ENCODE assay signal across 7 mouse cellular contexts in genomic region chr11:88552987-88553386, GRCm38 (mm10).
DNase-seq lines count a peak whose midpoint lies in the region; ATAC-seq and TF ChIP-seq lines count a peak whose summit lies in the region.

No protein-coding gene starts in this region.

- H3K4me3 ChIP-seq in embryonic facial prominence, embryonic 11.5 days (ENCODE audit: low read depth, low read length) = no peak overlapping the region
- H3K4me3 ChIP-seq in heart, adult 2 months = no peak overlapping the region
- H3K4me3 ChIP-seq in kidney, adult 2 months (ENCODE audit: insufficient read depth, low read depth, low read length) = no peak overlapping the region
- no peak overlapping the region for H3K4me3 ChIP-seq in limb, embryonic 11.5 days (ENCODE audit: low read depth, low read length)
- no peak overlapping the region for H3K4me3 ChIP-seq in midbrain, embryonic 15.5 days

- TF ChIP-seq POLR2A in heart, adult 2 months (IDR thresholded peaks at IDR 0.05; ENCODE audit: insufficient read depth, low read depth, low read length) = no peak
- TF ChIP-seq POLR2A in kidney, adult 2 months (IDR thresholded peaks at IDR 0.05; ENCODE audit: low read depth, low read length) = no peak

- DNase-seq in adrenal gland, adult 18-20 months (ENCODE audit: low spot score in 2 of 2) = peak; percentile 65 to 78
- peak; percentile 78 for DNase-seq in embryonic facial prominence, embryonic 11.5 days (ENCODE audit: low spot score)
- DNase-seq in heart, adult 2 months = peak; percentile 79 to 85
- DNase-seq in kidney, adult 2 months = peak; percentile 83
- peak; percentile 72 for DNase-seq in limb, embryonic 11.5 days (ENCODE audit: low spot score)
- DNase-seq in spleen, postnatal 36 days (ENCODE audit: low spot score in 2 of 2) = peak; percentile 51

- peaks cover 45% of the 10 kb centered on the region for H3K4me1 ChIP-seq in embryonic facial prominence, embryonic 11.5 days (ENCODE audit: control insufficient read depth, insufficient read depth, low read length)
- peaks cover 39% of the 10 kb centered on the region for H3K4me1 ChIP-seq in heart, adult 2 months (ENCODE audit: control insufficient read depth, insufficient read depth, low read length)
- peaks cover 45% of the 10 kb centered on the region for H3K4me1 ChIP-seq in kidney, adult 2 months (ENCODE audit: control insufficient read depth, insufficient read depth, low read length)
- peaks cover 90% of the 10 kb centered on the region for H3K4me1 ChIP-seq in limb, embryonic 11.5 days (ENCODE audit: control insufficient read depth, insufficient read depth, low read length)
- peaks cover 90% of the 10 kb centered on the region for H3K4me1 ChIP-seq in midbrain, embryonic 15.5 days

- intact Hi-C loops in heart, adult 2 months (cut with DNase I) = loop anchor here (1.0 to 5.0 kb wide), 4 partner anchors 175 to 301 kb away; partner anchors contain the start of gene Ccdc182

- no peaks in the 10 kb centered on the region for H3K36me3 ChIP-seq in embryonic facial prominence, embryonic 11.5 days (replicated peaks; ENCODE audit: control insufficient read depth, insufficient read depth, low read depth, low read length)
- H3K36me3 ChIP-seq in heart, adult 2 months (ENCODE audit: control insufficient read depth, insufficient read depth, low read length) = peaks cover 6% of the 10 kb centered on the region
- H3K36me3 ChIP-seq in kidney, adult 2 months (ENCODE audit: control insufficient read depth, insufficient read depth, low read length) = no peaks in the 10 kb centered on the region
- no peaks in the 10 kb centered on the region for H3K36me3 ChIP-seq in limb, embryonic 11.5 days (ENCODE audit: control insufficient read depth, insufficient read depth, low read length)
- no peaks in the 10 kb centered on the region for H3K36me3 ChIP-seq in midbrain, embryonic 15.5 days (replicated peaks)

- ATAC-seq in embryonic facial prominence, embryonic 11.5 days (replicated peaks; ENCODE audit: insufficient number of reproducible peaks, low FRiP score, low TSS enrichment, low read depth) = no peak
- ATAC-seq in limb, embryonic 11.5 days (ENCODE audit: insufficient number of reproducible peaks, low FRiP score, low TSS enrichment, low read depth) = no peak
- ATAC-seq in midbrain, embryonic 15.5 days (replicated peaks) = no peak

- TF ChIP-seq EP300 in heart, adult 2 months (IDR thresholded peaks at IDR 0.05; ENCODE audit: insufficient read depth, low read depth, low read length) = 0 out of 2 replicates have a peak, but pooled peaks have one; percentile 42

- H3K79me2 ChIP-seq in heart, adult 2 months (replicated peaks; ENCODE audit: control insufficient read depth, insufficient read depth, low read length) = no peaks in the 10 kb centered on the region

- WGBS in embryonic facial prominence, embryonic 11.5 days = 21% methylated on average over 8 of the region's 8 CpGs
- WGBS in heart, adult 2 months = 35% methylated on average over 8 of the region's 8 CpGs
- WGBS in kidney, adult 2 months = 33% methylated on average over 8 of the region's 8 CpGs
- 18% methylated on average over 8 of the region's 8 CpGs for WGBS in limb, embryonic 11.5 days
- 14% methylated on average over 8 of the region's 8 CpGs for WGBS in midbrain, embryonic 15.5 days

- no peak overlapping the region for H3K4me2 ChIP-seq in embryonic facial prominence, embryonic 11.5 days (ENCODE audit: low read depth, low read length)
- H3K4me2 ChIP-seq in limb, embryonic 11.5 days (ENCODE audit: low read depth, severe bottlenecking) = no peak overlapping the region
- H3K4me2 ChIP-seq in midbrain, embryonic 15.5 days = no peak overlapping the region

- no peaks in the 10 kb centered on the region for H3K27me3 ChIP-seq in embryonic facial prominence, embryonic 11.5 days (ENCODE audit: control insufficient read depth, insufficient read depth, low read length)
- no peaks in the 10 kb centered on the region for H3K27me3 ChIP-seq in heart, adult 2 months (ENCODE audit: control insufficient read depth, insufficient read depth, low read length)
- H3K27me3 ChIP-seq in kidney, adult 2 months (replicated peaks; ENCODE audit: control insufficient read depth, insufficient read depth, low read length) = no peaks in the 10 kb centered on the region
- H3K27me3 ChIP-seq in limb, embryonic 11.5 days (ENCODE audit: control insufficient read depth, insufficient read depth, low read length) = no peaks in the 10 kb centered on the region
- no peaks in the 10 kb centered on the region for H3K27me3 ChIP-seq in midbrain, embryonic 15.5 days (replicated peaks)

- H3K27ac ChIP-seq in embryonic facial prominence, embryonic 11.5 days (replicated peaks; ENCODE audit: low read depth, low read length) = peak overlapping the region; percentile 43
- H3K27ac ChIP-seq in heart, adult 2 months = peak overlapping the region; percentile 57
- 0 out of 2 replicates have a peak overlapping the region, but pooled peaks have one; percentile 22 for H3K27ac ChIP-seq in kidney, adult 2 months (ENCODE audit: insufficient read depth, low read depth, low read length)
- H3K27ac ChIP-seq in limb, embryonic 11.5 days (replicated peaks; ENCODE audit: low read depth, low read length) = no peak overlapping the region; the same call in 1 of the 2 replicates
- peak overlapping the region; percentile 51 for H3K27ac ChIP-seq in midbrain, embryonic 15.5 days

- TF ChIP-seq CTCF in heart, adult 2 months (IDR thresholded peaks at IDR 0.05) = peak; percentile 96
- peak; percentile 78 for TF ChIP-seq CTCF in kidney, adult 2 months (conservative IDR thresholded peaks at IDR 0.05; ENCODE audit: insufficient read depth, insufficient read length, low read depth, low read length)

- no peaks in the 10 kb centered on the region for H3K9me3 ChIP-seq in embryonic facial prominence, embryonic 11.5 days (replicated peaks; ENCODE audit: control insufficient read depth, low read length)
- H3K9me3 ChIP-seq in limb, embryonic 11.5 days (ENCODE audit: control insufficient read depth, low read length) = no peaks in the 10 kb centered on the region
- no peaks in the 10 kb centered on the region for H3K9me3 ChIP-seq in midbrain, embryonic 15.5 days

- H3K9ac ChIP-seq in embryonic facial prominence, embryonic 11.5 days (replicated peaks; ENCODE audit: low read length) = no peak overlapping the region
- no peak overlapping the region for H3K9ac ChIP-seq in heart, adult 2 months (ENCODE audit: low read depth, low read length)
- no peak overlapping the region for H3K9ac ChIP-seq in limb, embryonic 11.5 days (ENCODE audit: low read length)
- no peak overlapping the region for H3K9ac ChIP-seq in midbrain, embryonic 15.5 days
